Mouse (Mus musculus) urinary bladder, postnatal 4 days (tissue): ENCODE measurements at regions not wholly inside any gene's neighbourhood (a gene's known extent, or its start where the extent isn't known, plus 50 kb on each side); places are given as distances from the start of the nearest gene placed in this dataset.
A peak's percentile ranks its signal among the peaks of the same experiment; 100 is the strongest.

Source experiments
- DNase-seq, 2 experiments: peaks; one replicate each; pipeline ENCODE4 v3.0.0; 2021 to 2022; ENCODE audit warnings: low spot score in 2 of 2

DNA sequence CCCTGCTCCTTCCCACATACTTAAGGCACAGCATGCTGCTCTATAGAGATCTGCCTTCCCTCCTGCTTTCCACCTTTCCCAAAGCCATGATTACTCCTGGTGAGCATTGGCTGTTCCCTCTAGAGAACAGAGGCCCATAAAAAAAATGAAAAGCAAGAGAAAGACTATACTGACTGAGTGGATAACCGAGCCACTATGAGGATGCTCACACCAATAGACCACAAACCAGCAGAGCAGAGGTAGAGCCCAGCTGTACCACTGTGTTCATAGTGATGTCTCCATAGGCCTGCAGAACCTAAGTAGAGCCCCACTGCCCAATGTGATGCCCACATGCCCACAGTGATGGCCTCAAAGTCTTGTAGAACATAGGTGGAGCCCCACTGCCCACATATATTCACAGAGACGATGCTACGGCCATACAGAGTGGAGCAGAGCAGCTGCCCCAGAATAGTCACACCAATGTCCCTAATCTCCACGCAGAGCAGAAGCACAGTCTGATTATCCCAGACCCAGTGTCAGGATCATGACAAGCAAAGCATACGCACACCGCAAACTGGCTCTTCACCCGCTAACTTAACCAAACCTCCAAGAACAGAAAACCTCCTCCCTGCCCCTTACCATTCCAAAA is 174.8 kb upstream of the Nr4a3 start:
- DNase-seq = no peak

DNA sequence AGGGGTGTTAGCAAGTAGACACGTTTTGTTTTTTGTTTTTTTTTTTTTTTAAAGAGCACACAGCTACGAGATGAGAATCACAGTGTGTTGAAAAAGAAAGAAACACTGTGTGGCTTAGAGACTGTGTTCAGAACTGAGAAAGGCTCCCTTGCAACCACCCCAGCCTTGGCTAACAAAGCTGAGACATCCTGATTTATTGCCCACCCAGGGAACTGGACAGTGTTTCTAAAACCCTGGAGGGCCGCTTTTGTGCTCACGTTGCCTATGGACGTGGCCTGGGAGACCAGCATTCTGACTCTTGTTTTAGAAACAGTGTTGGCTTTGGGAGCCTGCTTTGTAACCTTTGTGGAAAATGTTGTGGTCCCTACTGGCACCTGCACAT is 174.3 kb upstream of the Nr4a3 start:
- DNase-seq = no peak

DNA sequence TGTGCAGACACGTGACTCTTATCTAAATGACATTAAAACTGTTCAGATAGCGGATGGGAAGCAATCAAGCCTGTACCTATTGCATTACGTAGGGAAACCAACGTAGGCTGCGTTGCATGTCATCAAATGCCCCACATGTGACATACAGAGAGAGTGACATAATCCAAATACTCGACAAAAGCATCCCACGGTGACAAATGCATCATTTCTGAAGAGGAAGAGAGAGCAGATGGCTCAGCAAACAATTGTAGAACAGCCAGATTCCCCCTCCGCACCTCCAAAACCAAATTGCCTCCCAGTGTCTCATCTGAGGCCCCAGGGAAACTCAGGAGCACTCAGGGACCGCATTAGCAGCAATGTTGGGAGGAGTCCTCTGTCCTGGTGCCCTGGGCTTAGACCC is 163.4 kb upstream of the Nr4a3 start:
- DNase-seq = no peak

DNA sequence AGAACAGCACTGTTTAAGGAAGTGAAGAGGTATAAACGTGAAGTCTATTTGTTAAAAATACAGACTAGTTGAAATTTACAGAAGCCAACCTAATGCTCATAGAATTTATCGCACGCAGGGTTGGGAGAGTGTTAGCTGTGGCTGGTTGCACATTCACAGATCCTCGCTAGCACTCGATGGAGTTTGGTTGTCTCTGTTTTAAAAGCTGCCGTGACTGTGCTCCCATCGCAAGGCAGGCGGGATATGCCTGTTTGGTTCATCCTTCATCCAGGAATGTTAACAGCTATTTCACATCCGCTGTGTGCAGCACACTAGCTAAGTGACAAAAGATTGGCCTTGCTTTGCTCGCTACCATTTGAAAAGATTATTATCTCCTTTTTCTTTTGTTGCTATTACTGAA is 162.9 kb upstream of the Nr4a3 start:
- DNase-seq = no peak

DNA sequence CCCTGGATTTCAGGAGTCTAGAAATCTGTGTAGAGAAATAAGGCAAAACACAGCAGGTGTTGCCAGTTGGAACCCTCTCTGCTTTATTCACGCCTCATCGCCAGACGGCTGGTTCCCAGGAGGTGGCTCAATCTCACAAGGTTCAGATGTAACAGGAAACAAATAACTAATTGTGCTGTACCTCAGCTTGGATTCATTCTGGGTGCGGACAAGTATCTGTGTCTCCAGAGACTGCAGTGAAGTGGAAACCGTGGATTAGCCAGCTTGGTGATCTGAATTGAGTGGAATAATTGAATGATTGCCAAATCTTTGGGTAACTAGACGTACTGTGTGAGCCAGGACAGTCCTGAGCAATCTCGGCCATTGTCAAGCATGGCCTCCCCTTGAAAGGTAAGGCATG is 145.4 kb upstream of the Nr4a3 start:
- DNase-seq = no peak

DNA sequence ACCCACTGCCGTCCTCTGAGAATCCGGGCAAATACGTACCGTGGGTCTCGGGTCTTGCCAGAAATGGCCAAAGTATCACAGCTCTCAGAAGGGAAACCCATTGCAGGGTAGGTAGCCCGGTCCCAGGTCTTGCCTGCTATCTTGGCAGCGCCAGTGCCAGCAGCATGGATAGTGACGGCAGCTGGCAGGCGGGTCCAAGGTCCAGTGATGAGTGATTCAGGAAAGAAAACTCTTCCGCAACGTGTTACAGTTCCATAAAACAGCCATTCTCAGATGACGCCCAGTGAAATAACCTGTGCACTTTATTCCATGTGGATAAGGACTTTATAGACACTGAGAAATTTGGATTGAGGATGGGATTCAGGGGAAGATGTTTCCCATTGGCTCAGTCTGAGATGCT is 142.2 kb upstream of the Nr4a3 start:
- no peak for DNase-seq

DNA sequence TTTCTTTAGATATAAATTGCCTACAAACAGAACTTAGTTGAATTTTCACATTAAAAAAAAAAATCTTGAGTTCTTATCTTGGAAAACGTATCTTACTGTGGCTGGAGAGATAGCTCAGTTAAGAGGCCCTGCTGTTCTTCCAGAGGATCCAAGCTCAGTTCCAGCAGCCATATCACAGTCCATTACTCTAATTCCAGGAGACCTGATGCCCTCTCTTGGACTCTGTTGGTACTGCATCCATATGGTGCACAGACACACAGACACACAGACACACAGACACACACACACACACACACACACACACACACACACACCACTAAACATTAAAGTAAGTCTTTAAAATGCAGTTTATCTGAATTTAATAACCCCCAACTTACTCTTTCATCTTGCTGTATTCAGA is 132.7 kb upstream of the Nr4a3 start:
- DNase-seq = no peak

DNA sequence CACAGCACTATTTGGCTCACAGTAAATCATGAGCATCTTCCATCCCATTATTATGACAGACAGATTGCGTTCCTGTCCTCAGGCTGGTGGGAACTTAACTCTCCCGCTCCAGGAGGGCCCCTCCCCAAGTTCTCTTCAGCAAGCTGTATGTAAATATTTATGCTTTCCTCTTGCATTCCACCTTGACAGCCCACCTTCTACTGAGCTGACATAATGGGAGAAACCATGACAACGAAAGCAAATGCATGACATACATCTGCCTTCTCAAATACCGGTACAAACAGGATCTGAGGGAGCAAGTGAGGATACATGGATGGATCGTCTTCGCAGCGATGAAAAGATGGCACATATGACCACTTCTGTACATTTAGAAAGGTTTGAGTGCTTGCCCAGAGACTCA is 125.4 kb upstream of the Nr4a3 start:
- no peak for DNase-seq

DNA sequence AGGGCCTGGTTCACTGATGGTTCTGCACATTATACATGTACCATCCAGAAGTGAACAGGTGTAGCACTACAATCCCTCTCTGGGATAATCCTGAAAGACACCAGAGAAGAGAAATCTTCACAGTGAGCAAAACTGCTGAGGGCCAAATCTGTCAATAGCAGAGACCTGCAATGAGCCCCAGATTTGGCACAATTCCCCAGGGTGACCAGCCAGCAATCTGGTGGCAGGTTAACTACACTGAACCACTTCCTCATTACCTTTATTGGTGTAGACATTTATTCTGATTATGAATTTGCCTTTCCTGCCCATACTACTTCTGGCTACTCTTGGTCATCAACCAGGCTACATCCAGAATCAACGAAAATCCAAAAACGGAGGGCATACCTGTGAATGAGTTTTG is 113.5 kb upstream of the Nr4a3 start:
- no peak for DNase-seq

DNA sequence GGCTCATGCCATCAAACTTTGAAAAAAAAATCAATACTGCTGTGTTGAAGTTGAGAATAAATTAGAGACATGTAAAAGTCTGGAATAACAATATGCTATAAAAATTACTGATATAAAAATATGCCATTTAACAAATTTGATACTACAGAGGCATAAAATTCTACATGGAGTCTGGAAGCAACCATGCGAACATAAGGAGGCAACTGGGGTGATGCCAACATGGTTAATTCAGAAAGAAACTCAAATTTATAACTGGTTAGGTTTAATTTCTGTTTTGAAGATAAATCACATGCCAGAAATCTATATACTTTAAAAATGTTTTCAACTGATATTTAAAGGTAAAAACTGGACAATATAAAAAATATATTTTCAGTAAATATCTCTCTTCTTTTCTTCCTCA is 111.4 kb upstream of the Nr4a3 start:
- DNase-seq = no peak

DNA sequence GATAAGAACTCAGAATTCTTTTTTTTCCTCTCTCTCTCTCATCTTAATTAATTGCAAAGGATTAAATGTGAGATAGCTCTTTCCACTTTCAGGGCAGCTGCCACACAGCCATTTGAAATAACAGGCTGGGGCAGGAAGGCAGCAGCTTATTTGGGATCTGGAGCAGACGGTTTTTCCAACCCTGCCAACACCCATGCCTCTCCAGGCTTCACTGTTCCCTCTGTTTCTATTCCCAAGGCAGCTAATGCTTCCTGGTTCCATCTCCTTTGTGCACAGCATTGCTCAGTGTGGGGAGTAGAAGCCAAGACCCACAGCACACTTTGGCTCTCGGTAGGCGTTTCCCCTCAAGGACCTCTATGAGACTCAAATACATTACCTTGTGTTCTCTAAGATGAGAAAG is 109.4 kb upstream of the Nr4a3 start:
- no peak for DNase-seq

DNA sequence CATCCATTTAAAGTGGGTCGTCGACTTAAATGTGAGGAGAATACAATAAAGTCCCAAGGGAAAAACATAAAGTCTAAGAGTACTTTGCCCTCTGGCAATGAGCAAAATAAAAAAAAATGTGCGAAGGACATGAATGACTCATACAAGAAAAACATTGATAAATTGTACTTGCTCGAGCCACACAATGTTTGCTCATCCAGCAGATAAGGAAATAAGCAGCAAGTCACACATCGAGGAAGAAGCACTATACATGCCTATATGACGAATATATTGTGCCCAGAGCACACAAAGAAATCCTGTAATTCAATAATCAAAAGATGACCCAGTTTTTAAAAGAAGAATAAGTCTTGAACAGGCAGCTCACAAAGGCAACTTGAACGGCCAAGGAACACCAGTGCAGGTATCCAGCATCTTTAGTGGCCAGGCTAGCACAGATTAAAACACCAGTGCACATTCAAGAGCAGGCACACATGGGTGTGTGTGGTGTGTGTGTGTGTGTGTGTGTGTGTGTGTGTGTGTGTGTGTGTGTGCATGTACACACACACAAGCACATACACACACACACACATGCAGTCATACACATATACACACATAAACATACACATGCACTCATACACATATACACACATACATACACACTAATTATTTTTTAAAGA is 108.4 kb upstream of the Nr4a3 start:
- no peak for DNase-seq

DNA sequence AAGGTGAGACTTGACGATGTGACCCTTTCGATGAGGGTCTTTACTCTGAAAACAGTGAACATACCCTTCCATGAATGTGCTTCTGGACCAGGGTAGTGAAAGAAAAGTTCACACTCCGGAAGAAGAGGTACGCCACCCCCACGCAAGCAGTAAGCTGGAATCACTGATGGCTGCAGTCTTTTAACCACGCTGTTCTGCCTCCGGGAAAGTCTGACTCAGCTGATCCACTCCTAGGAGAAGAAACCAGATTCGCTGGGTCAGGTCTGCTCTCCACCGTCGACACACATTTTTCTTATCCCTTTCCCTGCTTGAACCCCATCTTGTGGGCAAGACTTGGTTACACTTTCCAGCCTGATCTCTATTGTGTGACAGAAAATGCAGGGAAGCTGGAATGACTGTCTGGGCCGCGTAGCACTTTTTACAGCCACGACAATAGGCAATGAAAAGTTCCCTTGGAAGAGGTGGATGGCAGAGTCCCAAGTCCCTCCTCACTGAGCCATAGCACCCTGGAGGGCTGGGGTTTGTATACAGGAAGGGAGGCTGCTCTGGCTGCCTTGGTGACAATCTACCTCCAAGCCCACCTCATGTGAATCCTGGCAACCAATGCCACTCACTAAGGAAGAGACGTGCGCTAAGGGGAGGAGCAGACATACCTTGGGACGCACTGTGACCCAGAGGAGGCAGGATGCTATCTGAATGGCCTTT is 96.9 kb upstream of the Nr4a3 start:
- no peak for DNase-seq

DNA sequence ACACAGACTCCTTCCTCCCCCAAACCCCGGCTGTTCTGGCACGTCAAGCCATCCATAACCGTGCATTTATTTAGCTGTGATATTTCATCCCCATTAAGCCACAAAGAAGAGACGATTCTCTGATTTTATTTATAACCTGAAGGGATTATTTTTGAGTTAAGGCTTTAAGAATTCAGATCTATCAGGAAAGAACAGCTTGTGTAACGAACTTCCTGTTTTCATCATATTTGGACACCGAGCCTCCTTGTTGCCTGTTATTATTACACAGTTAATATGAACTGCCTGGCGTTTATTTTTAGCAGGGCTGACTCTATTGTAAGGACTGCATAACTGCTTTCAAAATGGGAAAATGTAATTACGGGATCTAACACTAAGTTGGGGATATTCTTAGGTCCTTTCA is 96.2 kb upstream of the Nr4a3 start:
- no peak for DNase-seq

DNA sequence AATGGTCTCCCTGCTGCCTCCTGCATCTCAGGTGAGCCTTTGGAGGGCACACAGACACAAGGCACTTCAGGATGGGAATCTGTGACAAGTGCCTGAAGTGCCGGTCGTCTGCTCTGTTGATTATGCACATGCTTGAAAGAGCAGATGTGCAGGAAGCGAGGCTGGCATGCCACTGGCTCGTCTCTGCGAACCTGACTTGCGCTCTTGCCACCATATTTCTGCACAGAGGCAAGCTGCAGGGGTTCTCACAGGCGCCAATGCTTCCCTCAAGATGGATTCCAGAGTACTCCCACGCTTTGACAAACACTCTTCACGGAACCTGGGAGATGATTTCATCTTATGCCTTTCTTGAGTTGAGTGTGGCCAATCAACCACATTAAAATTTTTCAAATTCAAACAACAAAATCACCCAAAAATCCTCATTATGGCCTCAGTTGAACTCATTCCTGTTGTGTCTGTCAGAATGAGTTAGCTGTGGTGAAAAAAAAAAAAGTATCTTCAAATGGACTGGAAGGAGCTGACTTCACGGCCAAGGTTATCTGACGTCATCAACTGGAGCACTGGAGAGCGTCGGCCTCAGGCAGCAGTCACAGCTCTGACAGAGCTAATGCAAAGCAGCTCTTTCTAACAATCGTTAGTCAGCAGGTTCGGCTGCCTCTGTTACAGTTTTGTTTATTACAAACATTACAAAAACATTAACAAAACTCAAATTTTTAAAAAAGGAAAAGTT is 90.2 kb upstream of the Nr4a3 start:
- no peak for DNase-seq

DNA sequence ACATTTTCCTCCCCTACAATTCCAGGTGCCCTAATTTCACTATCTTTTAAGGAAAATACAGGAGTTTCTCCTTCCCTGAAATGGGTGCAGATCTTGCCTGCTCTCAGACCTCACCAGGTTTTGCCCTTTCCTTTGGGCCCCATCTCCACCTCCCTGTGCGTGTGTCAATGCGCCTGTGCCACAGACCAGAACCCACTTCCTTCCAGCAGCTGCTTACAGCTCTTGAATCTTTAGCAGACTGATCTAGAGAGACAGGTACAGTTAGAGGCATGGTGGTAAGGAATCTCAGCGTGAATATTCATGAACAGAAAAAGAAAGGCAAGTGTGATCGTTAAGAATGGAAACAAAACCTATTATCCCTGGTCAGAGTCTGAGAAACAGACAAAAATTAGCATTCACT is 80.3 kb upstream of the Nr4a3 start:
- no peak for DNase-seq

DNA sequence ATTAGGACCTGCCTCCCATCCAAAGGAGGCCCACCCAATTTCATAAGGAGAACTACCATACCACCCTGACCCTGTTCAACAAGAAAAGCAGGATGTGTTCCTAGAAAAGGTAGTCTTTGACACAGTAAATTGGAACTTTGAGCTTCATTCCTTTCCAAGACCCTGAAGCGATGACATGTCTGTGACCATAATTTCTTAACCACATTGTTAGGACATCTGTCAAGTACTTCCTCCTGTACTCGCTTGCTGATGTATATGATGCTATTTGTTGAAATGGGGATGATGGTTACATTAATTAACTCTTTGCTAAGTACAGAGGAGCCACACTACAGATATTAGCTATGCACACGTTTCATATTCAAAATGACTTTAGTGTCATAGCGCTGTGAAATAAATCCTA is 73.1 kb upstream of the Nr4a3 start:
- no peak for DNase-seq

DNA sequence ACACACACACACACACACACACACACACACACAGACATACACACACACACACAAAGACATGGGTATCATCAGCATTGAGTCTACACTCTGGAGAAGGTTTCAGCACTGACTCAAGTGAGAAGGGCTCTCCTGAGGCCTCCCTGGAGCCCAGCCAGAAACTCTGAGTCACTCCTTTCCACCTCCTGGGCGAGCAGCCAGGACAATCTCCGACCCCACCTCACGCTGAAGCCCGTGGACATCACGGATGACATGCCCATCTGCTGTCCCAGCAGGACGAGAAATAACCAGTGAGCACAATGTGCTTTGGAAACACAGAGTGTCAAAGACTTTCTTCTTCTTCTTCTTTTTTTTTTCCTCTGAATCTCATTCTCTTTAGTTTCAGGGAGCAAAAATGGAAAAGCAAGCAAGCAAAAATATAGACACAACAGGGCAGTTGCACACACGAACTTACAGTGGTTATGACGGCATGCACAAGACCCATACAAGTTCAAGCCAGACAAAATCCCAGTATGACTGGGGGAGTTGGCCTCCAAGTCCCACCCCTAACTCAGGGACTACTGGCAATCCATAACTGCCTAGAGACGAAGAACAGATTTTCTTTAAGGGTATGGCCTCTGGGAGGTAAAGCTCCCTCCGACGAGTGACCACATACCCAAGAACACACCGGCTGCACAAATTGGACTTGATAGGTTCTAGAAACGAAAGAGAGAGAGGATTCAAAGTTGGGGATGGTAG is 65.2 kb upstream of the Nr4a3 start:
- peak; percentile 46 to 69 for DNase-seq
